Mouse (Mus musculus) thymus, adult 2 months (tissue): ENCODE results near the gene Nt5dc2.

Source experiments
- CTCF ChIP-seq: fragments of 200-500 bp; IDR thresholded peaks from 2 replicates; pipeline ENCODE4 v1.5.1; 2012; ENCODE audit warnings: mild to moderate bottlenecking, control low read depth, low read length, moderate library complexity, borderline replicate concordance; ENCODE audit not compliant: control insufficient read depth, poor library complexity, insufficient read depth; ENCODE audit errors: extremely low read depth
- POLR2A ChIP-seq: fragments of 200-500 bp; IDR thresholded peaks from 2 replicates; pipeline ENCODE4 v1.6.1; 2012; ENCODE audit warnings: mild to moderate bottlenecking, low read length, control low read depth, moderate library complexity; ENCODE audit not compliant: control insufficient read depth, poor library complexity, insufficient read depth; ENCODE audit errors: extremely low read depth

DNA sequence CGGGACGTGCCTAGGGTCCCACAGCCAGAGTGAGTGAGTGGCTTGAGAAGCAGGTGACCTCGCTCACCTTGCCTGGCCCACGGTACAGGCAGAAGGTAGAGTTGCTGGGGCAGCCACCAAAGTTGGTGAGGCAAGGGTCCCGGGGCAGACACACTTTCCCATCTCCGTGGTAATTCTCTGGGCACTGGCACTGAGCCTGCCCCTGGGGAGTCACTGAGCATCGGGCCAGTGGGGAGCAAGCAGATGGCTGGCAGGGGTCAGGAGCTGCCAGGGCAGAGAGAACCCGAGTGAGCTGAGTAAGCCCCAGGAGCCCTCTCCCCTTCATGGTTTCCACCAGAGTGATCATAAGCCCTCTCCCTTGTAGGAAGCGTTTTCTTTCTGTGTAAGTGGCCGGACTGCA is 30.8 kb downstream of the Nt5dc2 start:
- TF ChIP-seq CTCF (no peak), POLR2A (no peak)
